Mouse (Mus musculus): ENCODE results near the gene Mmgt2.
A peak's percentile ranks its signal among the peaks of the same experiment; 100 is the strongest.
"Not testable (repeated sequence)": the region's sequence is repeated elsewhere in the genome, so short reads cannot be mapped to it uniquely, and the experiment has no call there.

Gene Mmgt2

DNA sequence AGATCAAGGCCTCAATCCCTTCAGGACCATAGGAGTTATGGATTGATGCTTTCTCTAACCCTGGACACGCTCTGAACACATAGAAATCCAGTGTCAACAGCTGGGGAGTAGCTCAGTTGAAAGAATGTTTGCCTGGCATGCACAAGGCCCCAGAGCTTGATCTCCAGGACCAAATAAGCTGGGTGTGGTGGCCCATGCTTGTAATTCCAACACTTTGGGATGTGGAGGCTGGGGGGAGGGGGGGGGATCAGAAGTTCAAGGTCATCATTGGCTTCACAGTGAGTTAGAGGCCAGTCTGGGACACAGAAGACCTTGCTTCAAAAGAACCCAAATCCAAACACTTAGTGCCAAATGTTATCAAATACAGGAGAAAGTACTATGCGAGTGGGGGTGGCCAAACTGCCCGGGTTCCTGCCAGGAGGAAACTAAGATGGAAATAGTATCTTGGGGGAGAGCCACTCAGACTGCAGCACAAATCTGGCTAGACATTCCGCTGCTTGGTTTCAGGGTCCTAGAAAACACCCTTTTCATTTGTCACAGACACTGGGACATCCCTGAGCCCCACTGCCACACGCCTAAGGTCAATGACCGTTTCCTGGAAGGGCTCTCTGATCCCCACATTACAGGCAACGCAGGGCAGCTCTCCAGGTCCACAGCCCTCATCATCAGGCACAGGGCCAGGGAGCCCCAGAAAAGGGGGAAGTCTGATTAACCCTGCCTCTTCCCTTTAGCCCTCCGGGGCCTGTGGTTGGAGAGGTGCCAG is 2.6 kb upstream of the Mmgt2 start:
- DNase-seq: no peak

DNA sequence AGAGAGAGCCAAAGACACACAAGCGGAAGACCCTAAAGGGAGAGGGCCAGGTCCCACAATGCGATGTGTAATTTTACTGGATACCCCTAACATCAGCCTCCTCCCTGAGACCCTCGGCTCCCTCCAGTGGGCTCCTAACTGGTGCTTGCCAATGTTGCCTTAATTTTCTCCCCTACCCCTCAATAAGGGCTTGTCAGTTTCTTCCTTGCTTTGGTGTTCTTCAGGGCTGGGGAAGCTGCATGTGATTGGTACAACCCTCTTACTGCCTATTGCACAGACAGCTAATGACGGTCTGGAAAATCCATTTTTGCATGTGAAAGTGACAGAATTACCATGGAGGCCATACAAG is 2.0 kb upstream of the Mmgt2 start:
- DNase-seq: no peak

DNA sequence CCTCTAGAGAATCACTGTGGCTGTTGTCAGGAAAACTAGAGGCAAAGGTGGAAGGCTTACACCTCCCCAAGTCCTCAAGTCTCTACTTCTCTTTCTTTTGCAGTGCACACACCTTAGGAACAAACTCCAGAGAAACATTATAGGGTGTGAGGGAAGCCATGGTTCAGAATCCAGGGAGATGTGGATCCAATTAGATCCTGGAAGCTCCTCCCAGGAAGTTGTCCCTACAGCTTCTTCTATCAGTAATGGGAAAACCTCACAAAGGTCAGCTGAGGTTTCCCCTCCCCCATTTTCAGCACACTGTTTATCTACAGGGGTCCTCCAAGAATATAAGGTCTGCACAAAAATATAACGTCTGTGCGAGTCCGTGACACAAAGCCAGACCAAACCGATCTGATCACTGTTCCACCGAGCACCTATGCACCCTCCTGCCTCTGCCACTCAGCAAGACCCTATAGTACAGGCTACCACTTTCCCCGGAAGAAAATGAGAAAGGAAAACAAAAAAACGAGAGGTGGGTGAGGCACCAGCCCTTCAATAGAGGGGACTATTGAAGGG is 1.4 kb upstream of the Mmgt2 start:
- no peak for DNase-seq

DNA sequence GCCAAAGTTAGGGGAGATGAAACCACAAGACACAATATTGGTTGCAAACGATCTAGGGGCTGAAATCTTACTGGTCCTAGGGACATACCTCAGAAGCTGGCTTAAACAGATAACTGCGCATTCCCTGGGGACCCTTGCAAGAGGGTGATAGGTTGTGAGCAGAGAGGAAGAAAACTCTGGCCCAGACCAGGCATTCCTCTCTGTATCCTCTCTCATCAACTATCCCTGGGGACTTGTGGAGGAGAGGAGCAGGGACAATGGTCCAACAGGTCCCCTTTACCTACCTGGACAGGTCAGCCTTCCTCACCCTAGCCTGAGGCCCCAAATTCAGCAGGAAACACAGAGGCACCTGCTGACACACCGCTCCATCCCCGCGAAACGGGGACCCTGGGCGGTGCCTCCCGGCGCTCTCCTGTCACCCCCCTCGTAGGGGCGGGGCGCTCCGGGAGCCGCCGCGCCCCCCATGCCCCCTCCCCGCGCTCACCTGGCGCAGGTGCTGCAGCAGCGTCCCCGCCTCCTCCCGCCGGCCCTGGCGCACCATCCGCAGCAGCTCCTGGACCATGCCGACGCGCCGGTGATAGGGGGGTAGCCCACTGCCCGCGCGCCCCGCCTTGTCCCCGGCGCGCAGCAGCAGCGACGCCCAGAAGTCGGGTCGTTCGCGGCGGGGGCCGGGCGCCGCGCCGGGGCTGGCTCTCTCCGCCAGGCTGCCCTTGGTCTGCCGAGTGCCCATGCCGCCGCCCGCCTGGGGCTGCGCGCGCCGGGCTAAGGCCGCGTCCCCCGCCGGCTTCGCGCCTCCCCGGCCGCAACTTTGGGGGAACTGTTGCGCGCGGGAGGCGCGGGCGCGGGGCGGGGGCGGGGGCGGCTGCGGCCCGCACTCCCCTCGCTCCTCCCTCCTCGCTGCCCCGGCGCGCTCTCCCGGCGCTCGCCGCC is 538 bp upstream of the Mmgt2 start, which contains the start of gene Lrrc75a:
Lrrc75a (minus strand) TSS at position 863 of the 930 bp plus-strand sequence.
- DNase-seq: peak; percentile 32

DNA sequence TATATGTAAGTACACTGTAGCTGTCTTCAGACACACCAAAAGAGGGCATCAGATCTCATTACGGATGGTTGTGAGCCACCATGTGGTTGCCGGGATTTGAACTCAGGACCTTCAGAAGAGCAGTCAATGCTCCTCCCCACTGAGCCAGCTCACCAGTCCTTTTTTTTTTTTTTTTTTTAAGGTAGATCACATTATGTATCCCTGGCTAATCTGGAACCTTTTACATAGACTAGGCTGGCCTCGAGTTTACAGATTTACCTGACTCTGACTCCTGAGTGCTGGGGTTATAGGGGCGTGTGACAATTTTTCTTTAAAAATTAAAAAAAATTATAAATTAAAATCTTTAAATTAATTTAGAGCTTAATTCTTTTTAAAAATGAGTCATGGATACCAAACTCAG is 1.3 kb downstream of the Mmgt2 start:
- not testable (repeated sequence) for DNase-seq

DNA sequence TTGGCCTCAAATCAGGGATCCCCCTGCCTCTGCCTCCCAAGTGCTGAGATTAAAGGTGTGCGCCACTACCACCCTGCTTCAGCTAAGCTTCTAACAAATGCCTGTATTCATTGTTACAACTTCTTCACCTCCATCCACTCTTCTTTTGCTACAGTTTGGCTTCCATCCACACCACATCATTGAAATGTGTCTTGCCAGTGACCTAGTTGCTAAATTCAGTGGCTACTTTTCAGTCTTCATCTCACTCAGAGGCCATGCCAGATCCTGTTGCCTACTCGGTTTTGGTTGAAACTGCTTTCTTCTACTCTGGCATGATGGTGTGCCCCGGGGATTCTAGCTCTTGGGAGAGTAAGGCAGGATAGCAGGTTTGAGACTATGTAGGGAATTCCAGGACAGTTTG is 3.1 kb downstream of the Mmgt2 start:
- DNase-seq: no peak

DNA sequence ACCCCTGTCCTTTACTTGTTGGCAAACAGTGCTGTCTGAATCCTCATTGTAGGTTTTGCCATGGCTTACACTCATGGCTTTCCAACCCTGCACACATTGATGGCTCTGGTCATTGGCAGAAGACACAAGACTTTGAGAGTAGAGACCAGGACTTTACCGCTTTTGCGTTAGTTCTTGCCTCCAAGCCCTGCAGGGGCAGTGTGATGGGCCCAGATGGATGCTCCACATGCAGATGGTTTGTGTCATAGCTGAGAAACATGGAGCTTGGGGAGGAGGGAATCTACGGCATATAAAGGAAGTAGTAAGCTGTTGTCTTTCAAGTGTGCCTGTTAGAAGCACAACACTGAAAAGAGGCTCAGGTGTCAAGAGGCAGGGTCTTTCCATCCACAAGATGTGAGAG is 3.6 kb downstream of the Mmgt2 start:
- DNase-seq: no peak

DNA sequence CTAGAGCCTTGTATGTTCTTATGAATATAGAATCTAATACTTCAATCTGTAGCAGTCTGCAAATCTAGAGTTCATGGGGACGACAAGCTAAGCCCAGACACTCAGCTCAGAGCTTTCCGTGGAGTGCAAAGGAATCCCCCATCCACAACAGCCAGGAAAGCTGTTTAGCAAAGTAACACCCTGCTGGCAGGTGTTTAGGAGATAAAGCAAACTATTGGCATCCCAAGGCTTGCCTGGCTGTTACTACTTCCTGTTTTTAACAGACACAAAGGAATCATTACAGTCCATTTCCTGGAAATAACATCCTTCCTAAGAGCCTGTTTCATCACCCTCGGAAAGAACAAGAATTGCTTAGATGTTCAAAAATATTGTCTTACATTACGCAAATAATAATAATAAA is 12.4 kb downstream of the Mmgt2 start:
- DNase-seq: no peak

DNA sequence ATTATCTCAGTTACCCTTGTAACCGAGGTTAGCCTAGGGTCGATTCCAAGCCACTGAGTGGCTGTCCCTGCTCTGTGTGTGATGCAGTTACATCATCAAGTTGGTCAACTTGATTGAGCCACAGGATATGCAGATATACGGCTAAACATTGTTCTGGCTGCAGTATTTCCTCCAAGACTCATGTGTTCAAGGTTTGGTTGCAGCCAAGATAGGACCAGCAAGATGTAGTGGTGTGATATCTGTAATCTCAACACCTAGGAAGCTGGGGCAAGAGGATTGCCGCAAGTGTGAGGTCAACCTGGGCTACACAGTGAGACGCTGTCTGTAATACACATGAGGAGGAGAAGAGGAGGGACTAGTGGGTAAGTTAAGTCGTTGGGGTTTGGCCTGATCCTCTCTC is 15.8 kb downstream of the Mmgt2 start:
- DNase-seq: no peak

DNA sequence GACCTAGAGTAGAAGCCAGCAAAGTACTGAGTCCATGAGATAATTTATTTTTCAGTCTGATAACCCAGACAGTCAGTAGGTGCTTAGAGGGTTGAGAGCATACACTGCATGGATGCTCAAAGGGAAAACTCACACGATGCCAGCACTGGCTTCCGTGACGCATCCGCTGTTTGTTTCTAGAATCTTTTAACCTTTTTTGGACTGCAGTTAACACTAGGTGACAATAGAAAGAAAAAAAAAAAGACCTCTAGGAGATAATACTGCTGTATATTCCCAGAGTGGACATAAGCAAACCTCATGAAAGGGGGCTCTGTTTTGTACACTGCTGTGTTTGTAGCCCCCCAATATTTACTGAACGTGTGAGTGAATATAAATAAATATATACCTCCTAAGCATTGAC is 20.5 kb downstream of the Mmgt2 start:
- no peak for DNase-seq

DNA sequence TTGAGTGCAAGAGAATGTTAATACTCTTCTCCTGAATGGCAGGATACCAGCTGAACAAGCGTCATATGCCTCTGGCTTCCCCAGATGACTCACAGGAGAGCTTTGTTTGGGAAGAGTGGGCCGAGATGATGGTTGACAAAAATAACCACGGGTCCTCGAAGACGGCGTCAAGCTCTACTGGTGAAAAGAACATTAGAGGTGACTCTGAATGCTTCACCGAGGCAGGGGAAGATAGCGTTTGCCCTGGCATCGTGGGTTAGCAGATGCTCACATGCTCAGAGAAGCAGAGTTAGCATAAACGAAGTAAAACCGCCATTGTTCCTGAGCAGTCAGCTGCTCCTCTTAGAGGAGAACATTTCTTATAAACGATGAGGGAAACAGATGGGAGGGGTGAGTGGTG is 21.0 kb downstream of the Mmgt2 start:
- DNase-seq: no peak

DNA sequence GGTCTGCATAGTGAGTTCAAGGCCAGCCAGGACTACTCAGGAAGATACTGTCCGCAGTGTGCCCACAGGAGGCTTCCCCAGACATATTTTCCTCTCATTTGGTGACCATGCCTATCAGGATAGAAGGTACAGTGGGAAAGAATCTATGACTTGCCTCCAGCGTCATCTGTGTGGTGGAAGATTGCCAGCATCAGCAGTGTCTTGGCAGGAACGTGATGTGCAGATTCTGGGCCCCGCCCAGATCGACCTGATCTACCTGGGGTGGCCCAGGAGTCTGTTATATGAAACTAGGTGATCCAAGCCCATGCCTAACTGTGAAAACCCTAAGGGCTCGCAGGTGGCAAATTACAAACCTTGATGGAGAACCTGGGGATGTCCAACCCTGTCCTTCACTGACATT is 21.5 kb downstream of the Mmgt2 start:
- DNase-seq: no peak

DNA sequence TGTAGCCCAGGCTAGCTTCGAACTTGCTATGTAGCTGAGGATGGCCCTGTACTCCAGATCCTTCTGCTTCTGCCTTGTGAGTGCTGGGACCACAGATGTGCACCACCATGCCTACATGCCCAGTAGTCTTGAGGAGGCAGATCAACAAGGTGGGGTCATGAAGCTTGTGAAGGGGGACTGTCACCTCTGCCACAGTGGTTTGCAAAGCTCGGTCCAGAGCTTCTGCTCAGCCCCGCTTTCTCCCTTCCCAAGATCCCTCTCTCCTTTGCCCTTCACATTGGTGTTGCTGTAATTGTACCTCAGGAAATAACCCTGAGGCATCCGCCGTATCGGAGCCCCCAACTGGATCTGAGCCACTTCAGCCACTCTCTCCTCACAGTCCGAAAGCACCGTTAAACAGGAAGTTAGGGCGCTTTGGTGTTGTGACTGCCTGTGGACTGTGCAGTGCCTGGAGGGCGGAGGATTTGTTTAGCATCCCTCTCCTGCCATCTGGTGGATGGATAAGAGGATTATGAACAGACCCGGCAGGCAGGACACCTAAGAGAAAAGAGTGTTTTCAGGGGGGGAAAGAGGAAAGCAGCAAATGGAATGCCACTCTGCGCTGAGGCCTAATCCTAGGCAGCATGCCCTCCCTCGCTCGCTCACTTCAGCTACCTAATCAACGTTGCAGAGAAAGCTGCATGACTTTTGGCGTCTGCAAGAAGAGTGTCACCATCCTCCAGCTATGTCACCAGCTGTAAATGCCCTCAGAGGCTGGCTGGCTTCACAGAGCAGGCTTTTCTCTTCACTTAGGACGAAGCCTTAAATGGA is 27.2 kb downstream of the Mmgt2 start:
- DNase-seq: peak; percentile 61

DNA sequence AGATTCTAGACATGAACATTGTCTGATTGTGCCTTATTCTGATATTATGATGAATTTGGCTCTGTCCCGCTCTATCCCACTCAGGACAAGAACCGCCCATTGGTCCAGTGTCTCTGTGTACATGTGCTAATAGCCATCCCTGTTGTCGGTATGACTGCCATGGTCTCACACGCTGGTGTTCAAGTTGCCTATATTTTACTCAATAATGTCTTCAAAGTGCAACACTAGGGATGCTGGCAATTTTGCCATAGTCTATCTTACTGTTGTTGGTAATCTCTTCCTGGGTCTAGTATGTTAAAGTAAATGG is 27.8 kb downstream of the Mmgt2 start:
- DNase-seq: no peak

DNA sequence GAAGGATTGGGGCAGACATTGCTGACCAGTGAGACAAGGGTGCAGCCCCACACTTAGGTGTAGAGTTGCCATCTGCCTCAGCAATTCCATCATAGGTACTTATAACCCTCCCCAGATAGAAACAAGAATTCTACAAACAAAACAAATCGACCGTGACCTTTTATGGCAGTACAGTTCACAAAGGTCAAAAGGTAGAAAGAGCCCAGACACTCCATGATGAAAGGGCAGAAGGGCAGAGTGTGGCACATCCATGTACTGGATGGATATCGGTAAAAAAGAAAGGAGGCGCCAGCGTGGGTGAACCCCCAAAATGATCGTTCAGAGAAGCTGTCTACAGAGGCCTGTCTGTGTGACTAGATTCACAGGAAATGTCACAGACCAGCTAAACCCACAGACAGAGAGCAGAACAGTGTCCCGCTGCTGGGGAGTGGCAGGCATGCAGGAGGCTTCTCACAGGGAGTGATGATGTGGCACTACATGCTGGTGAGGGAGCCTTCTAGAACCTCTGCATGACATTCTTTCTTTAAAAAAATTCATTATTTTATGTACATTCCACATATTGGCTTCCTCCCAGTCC is 30.4 kb downstream of the Mmgt2 start:
- DNase-seq: no peak

DNA sequence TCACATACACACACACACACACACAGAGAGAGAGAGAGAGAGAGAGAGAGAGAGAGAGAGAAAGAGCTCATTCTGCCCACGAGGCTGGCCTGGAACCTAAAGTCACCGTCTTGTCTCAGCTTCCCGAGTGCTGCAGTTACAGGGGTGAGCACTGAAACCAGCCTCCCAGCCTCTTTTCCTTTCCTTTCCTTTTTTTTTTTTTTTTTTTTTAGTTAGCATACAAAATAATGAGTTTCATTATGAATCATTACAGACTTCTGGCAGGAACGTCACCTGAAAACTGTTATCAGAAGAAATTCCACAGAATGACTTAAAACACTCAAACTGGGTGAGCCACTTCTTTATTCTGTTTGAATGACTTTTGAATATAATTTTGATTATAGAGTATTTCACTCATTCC is 31.5 kb downstream of the Mmgt2 start:
- no peak for DNase-seq

DNA sequence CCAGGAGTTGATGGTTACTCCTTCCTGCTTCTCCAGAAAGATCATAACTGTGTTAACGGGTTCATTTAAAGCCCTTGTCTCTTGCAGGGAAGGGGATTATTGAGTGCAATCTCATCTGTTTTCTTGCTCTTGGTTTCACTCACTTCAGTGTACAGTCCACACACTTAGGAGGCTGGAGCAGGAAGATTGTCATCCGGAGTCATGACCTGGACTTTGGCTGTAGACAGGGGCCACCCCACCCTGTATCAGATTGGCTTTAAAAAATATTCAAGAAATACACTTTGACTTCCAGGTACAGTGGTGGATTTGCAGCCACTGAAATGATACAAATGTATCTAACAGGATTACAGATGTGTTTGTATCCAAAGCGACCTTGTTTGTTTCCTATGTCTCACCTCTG is 43.1 kb downstream of the Mmgt2 start:
- no peak for DNase-seq

DNA sequence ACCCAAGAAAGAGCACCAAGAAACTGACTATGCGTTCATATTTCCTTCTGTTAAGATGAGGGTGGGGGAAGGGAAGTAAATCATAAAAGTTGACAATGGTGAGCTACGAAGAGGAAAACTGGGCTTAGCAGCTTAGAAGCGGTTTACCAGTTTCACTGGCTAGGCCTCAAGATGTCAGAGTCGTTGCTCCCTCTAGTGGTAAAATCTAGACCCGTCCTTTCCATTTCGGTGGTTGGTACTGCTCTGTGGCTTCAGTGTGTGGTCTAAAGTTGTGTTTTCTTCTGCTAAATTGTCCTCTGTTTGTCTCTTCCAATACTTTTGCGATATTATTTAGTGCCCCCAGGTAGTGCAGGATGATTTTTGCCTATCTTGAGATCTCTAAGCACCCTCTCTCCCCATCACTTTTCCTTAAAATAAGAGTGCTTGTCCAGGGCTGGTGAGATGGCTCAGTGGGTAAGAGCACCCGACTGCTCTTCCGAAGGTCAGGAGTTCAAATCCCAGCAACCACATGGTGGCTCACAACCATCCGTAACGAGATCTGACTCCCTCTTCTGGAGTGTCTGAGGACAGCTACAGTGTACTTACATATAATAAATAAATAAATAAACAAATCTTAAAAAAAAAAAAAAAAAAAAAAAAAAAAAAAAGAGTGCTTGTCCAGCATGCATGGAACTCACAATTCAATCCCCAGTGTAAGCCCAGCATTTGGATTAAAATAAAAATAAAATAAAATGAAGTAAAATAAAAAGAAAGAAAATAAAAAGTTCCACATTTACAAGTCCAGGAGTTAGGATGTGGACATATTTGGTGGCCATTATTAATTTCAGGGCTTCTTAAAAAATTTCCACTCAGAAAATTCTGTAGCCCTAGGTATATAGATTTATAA is 45.1 kb downstream of the Mmgt2 start:
- DNase-seq: peak; percentile 21

DNA sequence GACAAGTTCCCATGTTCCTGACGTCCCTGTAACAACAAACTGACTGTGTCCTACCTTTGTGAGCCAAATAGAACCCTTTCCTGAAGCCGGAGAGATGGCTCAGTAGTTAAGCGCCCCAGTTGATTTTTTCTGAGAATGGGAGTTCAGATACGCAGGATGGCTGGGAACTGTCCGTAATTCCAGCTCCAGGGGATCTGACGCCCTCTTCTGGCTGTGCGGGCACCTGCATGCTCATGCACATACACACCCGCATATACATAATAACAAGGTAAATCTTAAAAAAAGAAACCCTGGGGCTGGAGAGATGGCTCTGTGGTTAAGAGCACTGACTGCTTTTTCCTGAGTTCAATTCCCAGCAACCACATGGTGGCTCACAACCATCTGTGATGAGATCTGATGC is 46.7 kb downstream of the Mmgt2 start:
- DNase-seq: no peak

DNA sequence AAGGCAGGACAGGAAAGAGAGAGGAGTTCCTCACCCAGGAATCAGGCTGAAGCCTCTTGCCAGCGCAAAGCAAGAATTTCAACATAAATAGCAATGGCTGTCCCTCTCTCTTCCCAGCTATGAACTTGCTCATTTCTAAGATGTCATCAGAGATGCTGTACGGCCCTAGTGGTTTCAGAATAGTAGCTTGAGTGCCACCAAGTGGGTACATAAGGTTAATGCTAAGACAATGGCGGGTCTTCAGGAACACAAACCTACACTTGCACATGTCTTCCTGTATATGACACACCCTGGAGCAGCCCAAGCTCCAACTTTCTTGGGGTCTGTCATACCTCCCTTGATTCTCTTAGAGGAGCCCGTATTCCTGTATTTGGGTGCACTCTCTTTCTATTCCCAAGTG is 51.3 kb downstream of the Mmgt2 start:
- no peak for DNase-seq

DNA sequence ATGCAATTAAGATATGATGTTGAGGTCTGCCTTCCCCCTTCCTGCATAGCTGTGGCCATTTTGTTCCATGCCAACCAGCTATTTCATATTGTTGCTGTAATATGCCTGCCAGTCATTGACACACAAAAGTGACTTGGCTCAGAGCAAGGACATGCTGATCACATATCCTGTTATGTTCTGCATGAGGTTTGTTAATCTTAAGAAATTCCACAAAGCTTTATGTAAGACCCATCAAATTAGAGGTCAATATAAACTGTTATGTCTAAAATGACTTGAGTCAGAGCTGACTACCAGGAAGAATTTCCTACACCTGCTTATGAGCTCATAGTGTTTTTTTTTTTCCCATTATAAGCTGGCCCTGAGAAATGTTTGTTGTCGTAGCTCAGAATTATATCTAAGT is 52.8 kb downstream of the Mmgt2 start:
- DNase-seq: no peak

DNA sequence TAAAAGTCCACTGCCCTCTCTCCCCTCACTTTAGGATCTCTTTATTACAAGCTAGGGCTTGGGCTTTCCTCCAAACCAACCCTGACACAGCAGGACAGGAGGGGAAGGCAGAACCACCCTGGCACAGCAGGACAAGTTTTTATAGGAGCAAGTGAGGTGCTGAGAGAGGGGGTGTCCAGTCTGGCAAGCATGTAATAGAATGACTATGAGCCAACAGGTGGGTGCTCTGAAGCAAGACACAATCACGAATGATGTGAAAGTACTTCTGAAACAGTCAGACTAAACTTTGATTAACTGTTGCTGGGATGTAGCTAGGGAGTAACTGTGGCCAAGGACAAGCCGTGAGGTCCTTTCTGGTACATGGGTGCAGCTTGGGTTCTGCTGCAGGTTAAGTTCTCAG is 57.7 kb downstream of the Mmgt2 start:
- no peak for DNase-seq
